Mouse (Mus musculus): ENCODE results near the gene Eomes. TPM values are rescaled to one million over a fixed set of nuclear protein-coding genes. Genes with fewer than 3 reads are reported as not detected.

Eomes gene
- total and polyA plus RNA-seq, 2 experiments from 2014 or later = 0.19 to 2.2 TPM

DNA sequence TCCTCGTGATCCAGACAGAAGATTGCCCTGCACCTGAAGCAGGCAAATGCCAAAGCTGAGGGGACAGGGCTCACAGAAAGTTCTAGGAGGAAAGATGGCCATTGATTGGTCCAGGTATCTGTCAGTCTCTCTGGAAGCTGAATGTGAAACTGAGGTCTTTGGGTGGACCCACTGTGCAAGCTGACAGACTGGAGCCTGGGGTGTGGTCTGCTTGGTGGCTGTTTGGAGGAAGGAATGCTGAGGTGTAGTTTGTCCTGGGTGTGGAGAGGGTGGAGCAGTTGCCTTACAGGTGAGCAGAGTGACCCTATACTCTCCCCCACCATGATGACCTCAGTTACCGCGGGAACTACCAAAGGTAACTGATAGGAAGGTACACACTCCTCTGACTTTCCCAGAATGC lies 18.9 kb downstream of the Eomes start:
- no peak for TF ChIP-seq CTCF (IDR thresholded peaks at IDR 0.05)
- DNase-seq (ENCODE audit: low spot score) = no peak
- Histone ChIP-seq H3K4me3 (ENCODE audit: low read depth, low read length) (no peak overlapping the region), H3K36me3 (ENCODE audit: insufficient read depth, low read length) (no peaks in the 10 kb centered on the region), H3K9me3 (ENCODE audit: low read length) (no peaks in the 10 kb centered on the region), H3K4me1 (ENCODE audit: insufficient read depth, low read length) (no peaks in the 10 kb centered on the region), H3K4me2 (ENCODE audit: low read depth, low read length, poor library complexity, severe bottlenecking) (no peak overlapping the region), H3K27me3 (ENCODE audit: insufficient read depth, low read length) (0 out of 2 replicates have a peak, but pooled peaks cover 4% of the 10 kb centered on the region), H3K27ac (ENCODE audit: low read depth, low read length) (no peak overlapping the region), H3K9ac (replicated peaks; ENCODE audit: low read length, poor library complexity, severe bottlenecking) (no peak overlapping the region)
- ATAC-seq (ENCODE audit: low FRiP score) = no peak
- 82% methylated on average over 3 of the region's 3 CpGs for WGBS

DNA sequence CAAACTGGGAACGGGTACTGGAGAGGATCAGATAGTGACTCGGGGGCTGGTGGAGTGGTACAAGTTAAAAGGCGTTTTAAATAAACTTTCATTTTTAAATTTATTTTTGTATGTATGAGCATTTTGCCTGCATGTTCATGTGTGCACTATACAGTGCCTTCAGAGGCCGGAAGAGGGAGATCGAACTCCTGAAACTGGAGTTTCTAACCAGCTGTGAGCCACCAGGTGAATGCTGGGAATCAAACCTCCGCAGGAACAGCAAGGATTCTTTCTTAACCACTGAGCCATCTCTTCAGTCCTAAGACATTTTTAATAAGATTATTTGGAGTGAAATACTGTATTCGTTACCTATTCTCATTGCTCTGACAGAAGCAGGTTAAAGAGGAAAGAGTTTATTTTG lies 20.0 kb downstream of the Eomes start:
- Histone ChIP-seq H3K9ac (replicated peaks; ENCODE audit: low read length, poor library complexity, severe bottlenecking) (no peak overlapping the region), H3K4me1 (ENCODE audit: insufficient read depth, low read length) (no peaks in the 10 kb centered on the region), H3K27me3 (ENCODE audit: insufficient read depth, low read length) (no peaks in the 10 kb centered on the region), H3K4me3 (ENCODE audit: low read depth, low read length) (no peak overlapping the region), H3K4me2 (ENCODE audit: low read depth, low read length, poor library complexity, severe bottlenecking) (no peak overlapping the region), H3K9me3 (ENCODE audit: low read length) (no peaks in the 10 kb centered on the region), H3K36me3 (ENCODE audit: insufficient read depth, low read length) (no peaks in the 10 kb centered on the region), H3K27ac (ENCODE audit: low read depth, low read length) (no peak overlapping the region)
- DNase-seq (ENCODE audit: low spot score) (no peak), ATAC-seq (ENCODE audit: low FRiP score) (no peak)
- TF ChIP-seq CTCF (IDR thresholded peaks at IDR 0.05) = no peak
- WGBS = 75% methylated on average over 7 of the region's 7 CpGs

DNA sequence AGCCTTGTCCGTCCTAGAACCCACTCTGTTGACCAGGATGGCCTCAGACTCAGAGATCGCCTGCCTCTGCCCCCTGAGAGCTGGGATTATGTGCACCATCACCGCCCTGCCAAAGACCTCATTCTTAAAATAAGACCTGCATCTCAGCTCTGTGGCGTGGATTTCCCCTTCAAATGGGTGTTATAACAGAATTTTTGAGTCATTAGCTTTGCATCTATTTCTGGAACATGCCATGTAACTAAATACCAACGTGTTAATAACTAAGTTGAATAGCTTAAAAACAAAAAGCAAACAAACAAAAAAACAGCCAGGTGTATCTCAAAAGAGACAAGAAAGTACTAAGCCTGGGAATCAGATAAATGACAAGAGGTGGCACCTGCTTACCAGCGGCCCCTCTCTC lies 23.0 kb downstream of the Eomes start:
- no peaks in the 10 kb centered on the region for H3K27me3 ChIP-seq (ENCODE audit: insufficient read depth, low read length)
- ATAC-seq (ENCODE audit: low FRiP score) (no peak), DNase-seq (ENCODE audit: low spot score) (no peak)
- 74% methylated on average over 6 of the region's 6 CpGs for WGBS
- H3K4me3 ChIP-seq (ENCODE audit: low read depth, low read length) = no peak overlapping the region
- H3K9me3 ChIP-seq (ENCODE audit: low read length) = no peaks in the 10 kb centered on the region
- H3K27ac ChIP-seq (ENCODE audit: low read depth, low read length) = no peak overlapping the region
- H3K4me1 ChIP-seq (ENCODE audit: insufficient read depth, low read length) = no peaks in the 10 kb centered on the region
- H3K9ac ChIP-seq (replicated peaks; ENCODE audit: low read length, poor library complexity, severe bottlenecking) = no peak overlapping the region
- no peaks in the 10 kb centered on the region for H3K36me3 ChIP-seq (ENCODE audit: insufficient read depth, low read length)
- no peak for TF ChIP-seq CTCF (IDR thresholded peaks at IDR 0.05)
- no peak overlapping the region for H3K4me2 ChIP-seq (ENCODE audit: low read depth, low read length, poor library complexity, severe bottlenecking)

DNA sequence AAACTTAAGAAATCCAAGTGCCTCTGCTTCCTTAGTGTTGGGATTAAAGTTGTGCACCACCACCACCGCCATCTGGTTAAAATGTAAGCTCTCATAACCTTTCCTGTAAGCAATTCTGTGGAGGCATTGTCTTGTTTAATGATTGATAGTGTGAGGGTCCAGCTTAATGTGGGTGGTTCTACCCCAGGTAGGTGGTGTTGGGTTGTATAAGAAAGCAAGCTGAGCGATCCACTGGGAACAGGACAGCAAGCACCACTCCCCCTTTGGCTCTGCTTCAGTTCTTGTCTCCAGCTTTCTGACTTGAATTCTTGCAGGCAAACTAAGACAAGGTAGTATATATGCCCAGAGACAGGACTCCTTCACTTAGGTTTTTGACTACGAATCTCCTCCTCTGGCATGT lies 26.6 kb downstream of the Eomes start:
- WGBS = 95% methylated on average over 3 of the region's 3 CpGs
- no peak for ATAC-seq (ENCODE audit: low FRiP score)
- no peak overlapping the region for H3K4me2 ChIP-seq (ENCODE audit: low read depth, low read length, poor library complexity, severe bottlenecking)

DNA sequence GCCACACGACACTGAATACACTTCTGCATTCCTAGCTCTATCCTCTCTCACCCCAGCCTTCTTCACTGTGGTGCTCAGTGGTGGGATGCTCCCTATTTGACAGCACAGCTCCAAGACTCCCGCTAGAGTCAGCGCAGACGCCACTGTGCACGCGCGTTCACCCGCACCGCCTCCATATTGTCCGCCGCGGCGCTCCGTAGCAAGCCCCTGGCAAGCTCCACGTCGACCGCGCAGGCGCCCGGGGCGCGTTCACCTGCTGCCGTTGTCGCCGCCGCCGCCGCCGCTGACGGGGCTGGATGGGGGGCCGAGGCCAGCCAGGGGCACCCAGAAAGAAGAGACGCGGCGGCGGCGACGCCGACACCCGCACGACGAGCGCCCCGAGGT lies 28.0 kb downstream of the Eomes start, which contains the start of gene Golga4:
Gene Golga4, plus strand, starts transcription at position 248 of the 384 bp plus-strand sequence.
- Histone ChIP-seq H3K9ac (replicated peaks; ENCODE audit: low read length, poor library complexity, severe bottlenecking) (peak within 1 kb of the TSS; percentile 83), H3K4me3 (ENCODE audit: low read depth, low read length) (peak within 1 kb of the TSS; percentile 93), H3K27ac (ENCODE audit: low read depth, low read length) (peak within 1 kb of the TSS; percentile 74), H3K9me3 (ENCODE audit: low read length) (no peaks in the 10 kb centered on the region), H3K4me1 (ENCODE audit: insufficient read depth, low read length) (peaks cover 8% of the 10 kb centered on the region; the same call in 1 of the 2 replicates), H3K36me3 (ENCODE audit: insufficient read depth, low read length) (no peaks in the 10 kb centered on the region), H3K27me3 (ENCODE audit: insufficient read depth, low read length) (no peaks in the 10 kb centered on the region), H3K4me2 (ENCODE audit: low read depth, low read length, poor library complexity, severe bottlenecking) (peak within 1 kb of the TSS; percentile 91)
- DNase-seq (ENCODE audit: low spot score) (peak; percentile 92), ATAC-seq (ENCODE audit: low FRiP score) (peak; percentile 89)
- under 1% methylated on average over 34 of the region's 43 CpGs for WGBS
- peak; percentile 10; the same call in 1 of the 2 replicates for TF ChIP-seq CTCF (IDR thresholded peaks at IDR 0.05)

More for the DNA sequence above, 26.6 kb downstream of the Eomes start:
- no peak for DNase-seq (ENCODE audit: low spot score)
- TF ChIP-seq CTCF (IDR thresholded peaks at IDR 0.05) = no peak
- peaks cover 8% of the 10 kb centered on the region; the same call in 1 of the 2 replicates for H3K4me1 ChIP-seq (ENCODE audit: insufficient read depth, low read length)
- no peak overlapping the region for H3K4me3 ChIP-seq (ENCODE audit: low read depth, low read length)
- H3K9ac ChIP-seq (replicated peaks; ENCODE audit: low read length, poor library complexity, severe bottlenecking) = no peak overlapping the region
- H3K27me3 ChIP-seq (ENCODE audit: insufficient read depth, low read length) = no peaks in the 10 kb centered on the region
- H3K9me3 ChIP-seq (ENCODE audit: low read length) = no peaks in the 10 kb centered on the region
- no peaks in the 10 kb centered on the region for H3K36me3 ChIP-seq (ENCODE audit: insufficient read depth, low read length)
- no peak overlapping the region for H3K27ac ChIP-seq (ENCODE audit: low read depth, low read length)

DNA sequence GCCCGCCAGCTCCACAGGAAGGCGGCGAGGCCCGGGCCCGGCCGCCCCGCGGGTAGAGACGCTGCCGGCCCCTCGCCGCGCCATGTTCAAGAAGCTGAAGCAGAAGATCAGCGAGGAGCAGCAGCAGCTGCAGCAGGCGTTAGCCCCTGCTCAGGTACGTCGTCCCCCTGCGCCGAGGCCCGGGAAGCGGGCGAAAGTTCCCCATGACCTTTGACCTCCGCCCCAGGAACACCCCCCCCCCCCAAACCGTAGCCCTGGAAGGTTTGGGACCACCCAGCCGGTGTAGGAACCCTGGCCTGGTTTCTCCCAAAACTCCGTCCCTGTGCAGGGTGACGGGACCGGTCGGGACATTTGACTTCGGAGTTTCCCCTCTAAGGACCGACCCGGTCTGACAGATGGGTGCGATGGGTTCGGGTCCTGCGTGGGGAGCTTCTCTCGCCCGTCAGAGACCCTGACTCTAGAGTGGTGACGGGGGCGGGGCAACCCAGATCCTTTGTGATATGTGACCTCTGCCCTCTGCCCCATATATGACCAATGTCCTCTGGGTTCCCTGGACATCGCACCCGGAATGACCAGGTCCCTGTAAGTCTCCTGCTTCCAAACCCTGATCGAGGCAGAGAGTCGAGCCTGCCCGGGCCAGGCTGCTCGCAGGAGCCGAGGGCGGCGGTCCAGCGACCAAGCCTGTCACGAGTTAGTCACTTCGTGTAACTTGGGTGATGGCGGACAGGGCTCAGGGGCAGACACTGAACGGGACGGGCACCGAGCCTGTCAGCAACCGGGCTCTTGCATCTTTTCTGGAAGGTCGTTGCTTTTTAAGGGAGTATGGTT lies 28.6 kb downstream of the Eomes start:
- ATAC-seq (ENCODE audit: low FRiP score) (peak; percentile 57), DNase-seq (ENCODE audit: low spot score) (no peak)

More for the DNA sequence above, 28.6 kb downstream of the Eomes start:
- peak overlapping the region; percentile 93 for H3K4me3 ChIP-seq (ENCODE audit: low read depth, low read length)
- no peaks in the 10 kb centered on the region for H3K27me3 ChIP-seq (ENCODE audit: insufficient read depth, low read length)
- H3K36me3 ChIP-seq (ENCODE audit: insufficient read depth, low read length) = no peaks in the 10 kb centered on the region
- peaks cover 8% of the 10 kb centered on the region; the same call in 1 of the 2 replicates for H3K4me1 ChIP-seq (ENCODE audit: insufficient read depth, low read length)
- WGBS = under 1% methylated on average over 57 of the region's 57 CpGs
- TF ChIP-seq CTCF (IDR thresholded peaks at IDR 0.05) = no peak
- H3K27ac ChIP-seq (ENCODE audit: low read depth, low read length) = peak overlapping the region; percentile 74
- H3K9ac ChIP-seq (replicated peaks; ENCODE audit: low read length, poor library complexity, severe bottlenecking) = peak overlapping the region; percentile 83
- H3K9me3 ChIP-seq (ENCODE audit: low read length) = no peaks in the 10 kb centered on the region
- peak overlapping the region; percentile 91 for H3K4me2 ChIP-seq (ENCODE audit: low read depth, low read length, poor library complexity, severe bottlenecking)

Data from midbrain, postnatal 0 days (tissue).